Mouse (Mus musculus) stomach, postnatal 0 days (tissue): ENCODE results near the gene Chaf1b.

Experiments used
- CTCF ChIP-seq: IDR thresholded peaks from 2 replicates; pipeline ENCODE4 v1.5.1; 2016; ENCODE audit warnings: antibody characterized with exemption, low read depth, mild to moderate bottlenecking, moderate library complexity
- EP300 ChIP-seq: optimal IDR thresholded peaks from 2 replicates; pipeline ENCODE3; 2016; ENCODE audit warnings: antibody characterized with exemption

DNA sequence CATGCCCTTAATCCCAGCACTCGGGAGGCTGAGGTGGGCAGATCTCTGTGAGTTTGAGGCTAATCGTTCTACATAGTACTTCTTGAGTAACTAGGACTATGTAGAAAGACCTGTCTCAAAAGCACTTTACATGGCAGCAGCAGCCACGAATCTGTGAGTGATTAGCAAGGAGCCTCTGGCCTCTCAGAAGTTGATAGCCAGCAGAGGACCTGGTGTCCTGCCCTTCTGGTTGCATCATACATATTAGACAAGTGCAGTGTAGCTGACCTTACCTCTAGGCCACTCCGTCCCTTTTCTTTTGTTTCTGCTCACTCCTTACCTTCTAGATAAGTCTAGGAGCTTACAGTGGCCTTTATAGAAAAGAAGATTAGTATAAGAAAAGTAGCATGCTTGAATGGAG is 23.7 kb upstream of the Chaf1b start:
- TF ChIP-seq CTCF, result no peak
- no peak for TF ChIP-seq EP300
